Mouse (Mus musculus): Measurements from ENCODE around the gene Amh.

Gene Amh

GRCm38 (mm10) chr10:80804916-80805315 lies at the start of gene Amh:
Amh (plus strand) TSS chr10:80805243.
- DNase-seq (ENCODE audit: low spot score in 2 of 2) = no peak

GRCm38 (mm10) chr10:80755291-80756015 lies 49.6 kb upstream of the Amh start:
- no peak for DNase-seq (ENCODE audit: low spot score in 2 of 2)

- DNase-seq (ENCODE audit: low spot score in 2 of 2) = no peak
Observed at GRCm38 (mm10) chr10:80756099-80756498, 48.9 kb upstream of the Amh start.

DNA sequence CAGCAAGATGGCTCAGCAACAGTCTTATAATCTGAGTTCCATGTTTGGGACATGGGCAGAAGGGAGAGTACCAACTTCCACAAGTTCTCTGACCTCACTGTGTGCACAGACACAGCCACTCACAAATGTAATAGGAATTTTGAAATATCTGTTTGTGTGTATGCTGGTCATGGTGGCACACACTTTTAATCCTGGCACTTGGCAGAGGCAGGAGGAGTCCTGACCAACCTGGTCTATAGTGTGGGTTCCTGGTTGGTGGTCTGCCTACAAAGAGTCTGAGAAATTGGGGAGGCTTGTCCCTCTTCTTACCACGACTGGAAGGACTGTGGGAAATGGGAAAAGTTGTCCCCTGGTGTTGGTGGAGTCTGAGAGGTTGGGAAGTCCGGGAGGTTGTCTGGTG lies 48.5 kb upstream of the Amh start:
- DNase-seq (ENCODE audit: low spot score in 2 of 2) = no peak

DNA sequence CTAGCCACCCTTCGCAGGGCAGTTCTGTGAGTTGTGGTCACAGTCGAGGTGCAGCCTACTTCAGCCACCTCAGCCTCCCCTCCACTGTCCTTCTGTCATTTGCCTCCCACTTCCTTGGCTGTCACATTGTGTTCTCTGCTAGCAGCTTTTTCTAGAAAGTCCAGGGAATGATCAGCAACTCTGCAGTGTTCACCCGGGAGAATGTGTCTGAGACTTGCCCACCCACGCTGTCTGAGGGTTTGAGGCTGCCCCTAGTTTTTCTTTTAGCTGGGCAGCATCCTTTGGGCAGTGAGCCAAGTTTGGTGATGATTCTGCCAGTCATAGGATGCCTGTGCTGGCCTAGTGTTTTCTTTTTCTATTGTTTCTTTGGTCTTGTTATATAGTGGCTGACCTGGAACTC lies 48.1 kb upstream of the Amh start:
- no peak for DNase-seq (ENCODE audit: low spot score in 2 of 2)

- DNase-seq (ENCODE audit: low spot score in 2 of 2) = peak; percentile 68 to 70
Observed at GRCm38 (mm10) chr10:80757717-80758116, 47.3 kb upstream of the Amh start.

DNA sequence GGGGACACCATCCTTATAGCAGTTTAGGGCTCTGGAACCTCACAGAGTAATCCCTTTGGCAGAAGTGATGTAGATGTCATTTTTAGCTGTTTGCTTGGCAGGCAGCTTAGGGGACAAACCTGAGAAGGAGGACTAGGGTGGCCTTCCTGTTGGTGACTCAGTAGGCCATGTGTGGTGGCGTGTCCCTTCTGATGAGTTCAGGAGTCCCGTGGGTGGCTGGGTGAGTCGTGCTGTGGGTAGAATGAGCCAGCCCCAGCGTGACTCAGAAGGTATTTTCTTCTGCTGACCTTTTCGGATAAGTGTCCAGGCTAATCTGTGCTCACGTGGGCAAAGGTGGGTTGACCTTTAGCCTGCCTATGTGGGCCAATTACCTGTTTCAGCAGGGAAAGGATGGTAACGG lies 46.4 kb upstream of the Amh start:
- no peak for DNase-seq (ENCODE audit: low spot score in 2 of 2)

DNA sequence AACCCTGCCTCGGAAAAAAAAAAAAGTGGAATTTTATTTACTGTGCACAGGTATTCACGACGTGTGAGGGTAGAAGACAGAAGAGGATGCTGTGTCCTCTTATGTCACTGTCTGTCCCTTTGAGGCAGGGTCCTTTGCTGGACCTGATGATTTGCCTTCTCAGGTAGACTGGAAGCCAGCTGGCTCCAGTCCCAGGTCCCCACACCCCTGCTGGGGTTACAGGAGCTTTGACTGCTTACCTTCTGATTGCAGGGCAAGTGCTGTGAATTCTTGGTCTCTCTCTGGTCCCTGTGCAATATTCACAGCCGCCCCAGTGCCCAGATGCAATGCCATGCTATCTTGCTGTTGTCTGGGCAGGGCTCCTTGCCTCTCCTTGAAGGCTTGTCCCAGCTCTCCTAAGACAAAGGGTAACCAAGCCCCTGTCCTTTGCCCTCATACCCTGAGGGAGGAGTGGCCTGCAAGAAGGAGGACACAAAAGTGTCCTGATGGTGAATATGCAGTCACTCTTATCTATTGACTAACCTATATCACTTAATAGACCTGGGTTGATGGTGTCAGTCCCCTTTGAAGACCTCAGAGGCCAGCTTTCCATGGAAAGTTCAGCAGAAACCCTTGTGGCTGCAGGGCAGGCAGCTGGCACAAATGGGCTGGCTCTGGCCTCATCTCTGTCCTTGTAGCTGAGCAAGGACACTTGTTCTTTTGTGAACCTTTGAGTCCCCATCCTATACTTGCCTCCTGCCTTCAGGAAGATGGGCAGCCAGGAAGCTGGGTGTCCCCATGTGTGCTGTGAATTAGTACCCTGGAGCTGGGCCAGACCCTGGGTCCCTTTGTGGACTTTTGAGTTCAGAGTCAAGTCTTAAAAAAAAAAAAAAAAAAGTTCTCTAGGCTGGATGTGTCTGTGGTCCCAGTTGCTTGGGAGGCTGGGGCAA lies 44.2 kb upstream of the Amh start:
- no peak for DNase-seq (ENCODE audit: low spot score in 2 of 2)

- no peak for DNase-seq (ENCODE audit: low spot score in 2 of 2)
Observed at GRCm38 (mm10) chr10:80761821-80762220, 43.2 kb upstream of the Amh start.

DNA sequence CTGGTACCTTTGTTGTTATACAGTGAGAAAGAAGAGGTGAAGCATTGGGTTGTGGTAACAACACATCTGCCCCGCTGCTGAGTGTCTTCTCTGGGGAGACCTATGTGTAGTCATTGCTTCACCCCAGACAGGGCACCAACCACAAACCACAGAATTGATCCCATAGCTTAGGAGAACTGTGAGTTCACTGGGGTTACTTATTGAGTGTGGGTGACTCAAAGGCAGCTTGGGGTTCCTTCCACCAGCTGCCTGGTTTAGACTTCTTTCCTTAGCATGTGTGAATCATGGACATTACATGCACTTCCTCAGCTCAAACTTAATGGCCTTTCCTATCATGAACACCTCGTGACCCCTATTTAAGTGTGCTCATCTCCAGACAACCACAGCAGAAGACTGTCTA lies 41.5 kb upstream of the Amh start:
- no peak for DNase-seq (ENCODE audit: low spot score in 2 of 2)

DNA sequence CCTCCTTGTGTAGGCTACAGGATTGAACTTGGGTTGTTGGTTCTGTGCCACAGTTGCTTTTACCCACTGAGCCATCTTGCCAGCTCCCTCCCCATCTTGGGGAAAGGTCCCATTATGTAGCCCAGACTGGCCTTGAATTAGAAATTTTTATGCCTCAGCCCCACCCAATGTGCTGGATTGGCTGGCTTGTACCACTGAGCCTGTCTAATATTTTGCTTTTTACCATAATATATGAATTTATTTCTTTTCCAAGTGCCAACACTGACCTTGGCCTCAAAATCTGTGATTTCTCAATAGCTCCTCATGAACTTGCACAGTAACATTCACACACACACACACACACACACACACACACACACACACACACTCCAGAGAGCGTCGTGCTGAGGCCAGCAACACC lies 39.3 kb upstream of the Amh start:
- DNase-seq (ENCODE audit: low spot score in 2 of 2) = no peak

DNA sequence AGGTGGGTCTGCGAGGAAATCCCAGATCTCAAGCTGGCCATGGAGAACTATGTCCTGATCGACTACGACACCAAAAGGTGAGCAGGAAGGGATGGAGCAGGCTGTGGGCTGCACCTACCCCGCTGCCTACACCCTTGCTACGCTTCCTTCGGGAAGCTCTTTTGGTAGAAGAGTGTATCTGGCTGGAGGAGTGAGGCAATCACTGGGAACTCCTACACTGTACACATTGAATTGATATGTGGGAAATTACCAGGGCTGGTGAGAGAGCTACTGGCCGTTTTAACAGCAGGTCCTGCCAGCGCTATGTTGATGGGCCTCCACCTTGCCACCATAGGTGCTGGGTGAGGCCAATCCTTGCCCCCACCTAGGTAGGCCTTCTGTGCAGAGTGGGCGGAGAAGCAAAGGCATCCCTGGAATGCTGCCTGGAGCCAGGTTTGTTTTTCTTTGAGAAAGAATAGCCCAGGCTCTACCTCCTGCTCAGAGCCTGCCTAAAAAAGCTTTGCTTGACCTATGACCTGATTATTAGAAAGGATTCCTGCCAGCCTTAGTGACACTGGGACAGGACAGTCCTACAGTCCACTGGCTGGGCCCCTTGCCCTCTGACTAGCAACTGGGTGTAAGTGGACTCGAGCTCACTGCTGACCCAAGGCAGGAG lies 38.8 kb upstream of the Amh start:
- DNase-seq (ENCODE audit: low spot score in 2 of 2) = no peak

DNA sequence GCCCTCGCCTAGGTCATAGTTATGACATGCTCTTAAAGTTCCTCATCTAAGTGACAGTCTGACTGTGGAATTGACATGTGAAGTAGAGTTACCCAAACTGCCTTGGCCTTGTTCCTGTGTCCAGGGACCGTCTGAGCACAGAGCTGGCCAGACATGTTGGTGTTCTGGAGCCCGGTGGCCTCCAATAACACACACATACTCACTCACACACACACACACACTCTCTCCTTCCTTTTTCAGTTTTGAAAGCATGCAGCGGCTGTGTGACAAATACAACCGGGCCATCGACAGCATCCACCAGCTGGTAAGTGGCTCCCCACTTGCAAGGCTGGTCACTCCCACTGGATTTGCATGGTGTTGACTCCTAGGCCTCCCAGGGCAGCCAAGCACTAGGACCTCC lies 36.7 kb upstream of the Amh start:
- DNase-seq (ENCODE audit: low spot score in 2 of 2) = no peak

- DNase-seq (ENCODE audit: low spot score in 2 of 2) = no peak
Observed at GRCm38 (mm10) chr10:80773816-80774215, 31.2 kb upstream of the Amh start.

DNA sequence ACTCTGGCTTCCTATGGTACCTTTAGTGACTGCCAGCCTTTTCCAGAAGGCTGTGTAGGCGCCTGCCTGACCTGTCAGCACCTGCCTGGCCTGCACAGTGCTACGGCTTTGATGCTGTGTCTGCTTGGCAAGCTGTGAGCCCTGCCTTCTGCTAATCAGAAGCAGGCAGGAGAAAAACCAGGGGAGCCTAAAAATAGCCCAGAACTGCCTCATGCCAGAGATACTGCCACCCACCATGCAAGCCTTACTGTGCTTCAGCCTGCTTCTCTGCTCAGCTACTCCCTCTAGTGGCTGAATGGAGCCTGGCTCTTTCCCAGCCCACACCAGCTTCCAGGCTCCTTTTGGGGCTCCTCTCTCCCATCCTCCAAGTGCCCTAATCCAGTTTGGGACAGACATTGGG lies 30.5 kb upstream of the Amh start:
- DNase-seq (ENCODE audit: low spot score in 2 of 2) = peak; percentile 39 to 47

- DNase-seq (ENCODE audit: low spot score in 2 of 2) = no peak
Observed at GRCm38 (mm10) chr10:80774981-80775380, 30.1 kb upstream of the Amh start.

DNA sequence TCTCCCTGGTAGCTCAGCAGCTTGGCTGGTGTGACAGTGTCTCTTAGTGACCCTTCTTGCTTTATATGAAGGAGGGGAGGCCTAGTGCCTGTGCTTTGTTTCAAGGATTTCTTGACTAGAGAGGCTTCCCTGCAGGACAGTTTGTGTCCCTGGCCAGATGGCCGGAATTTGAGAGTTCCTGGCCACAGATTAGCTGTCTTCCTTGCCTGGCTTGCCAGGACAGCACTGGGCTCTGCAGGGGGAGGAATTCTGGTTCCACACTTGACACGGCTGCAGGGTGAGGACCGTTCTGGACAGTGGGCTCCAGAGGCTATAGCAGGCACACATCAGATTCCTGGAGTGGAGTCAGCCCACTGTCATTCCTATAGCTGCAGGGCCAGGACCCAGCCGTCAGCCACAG lies 29.3 kb upstream of the Amh start:
- no peak for DNase-seq (ENCODE audit: low spot score in 2 of 2)

DNA sequence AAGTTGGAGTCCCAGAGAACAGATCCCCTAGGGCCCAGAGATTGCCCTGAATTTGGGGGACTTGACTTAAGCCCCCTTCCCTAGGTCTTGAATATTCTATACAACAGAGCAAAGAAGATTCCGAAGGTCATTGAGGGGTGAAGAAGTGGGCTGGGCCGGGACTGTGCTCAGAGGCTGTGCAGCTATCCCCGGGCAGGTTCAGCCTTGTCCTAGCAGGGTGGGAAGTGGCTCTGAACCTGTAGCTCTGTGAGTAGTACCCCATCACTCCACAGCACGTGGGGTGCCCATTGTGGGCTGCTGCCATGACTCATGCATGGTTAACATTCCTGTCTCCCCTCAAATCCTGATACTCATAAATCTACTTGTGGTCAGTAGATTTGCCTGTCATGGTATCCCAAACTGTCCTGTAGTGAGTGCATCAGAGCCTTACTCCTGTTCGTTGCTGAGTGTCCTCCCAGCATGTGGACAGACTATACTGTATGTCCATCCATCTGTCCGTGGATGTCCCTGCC lies 28.6 kb upstream of the Amh start:
- DNase-seq (ENCODE audit: low spot score in 2 of 2) = no peak

GRCm38 (mm10) chr10:80777123-80777522 lies 27.9 kb upstream of the Amh start:
- no peak for DNase-seq (ENCODE audit: low spot score in 2 of 2)

- no peak for DNase-seq (ENCODE audit: low spot score in 2 of 2)
Observed at GRCm38 (mm10) chr10:80779565-80779964, 25.5 kb upstream of the Amh start.

- no peak for DNase-seq (ENCODE audit: low spot score in 2 of 2)
Observed at GRCm38 (mm10) chr10:80784302-80784701, 20.7 kb upstream of the Amh start.

GRCm38 (mm10) chr10:80784871-80785270 lies 20.2 kb upstream of the Amh start:
- DNase-seq (ENCODE audit: low spot score in 2 of 2) = no peak
